Mouse (Mus musculus) lung, postnatal 0 days (tissue): ENCODE measurements at regions not wholly inside any gene's neighbourhood (a gene's known extent, or its start where the extent isn't known, plus 50 kb on each side); places are given as distances from the start of the nearest gene placed in this dataset.

ENCODE experiments used
- ATAC-seq: fragments of 200-750 bp; cut with Nextera tagmentation; 2 replicates; pipeline ENCODE4 v1.8.0; 2017; ENCODE audit warnings: moderate library complexity
- DNase-seq: peaks from one replicate; pipeline ENCODE4 v3.0.0-alpha.2; 2016; ENCODE audit warnings: low spot score
- H3K27ac ChIP-seq: fragments of 300-500 bp; sonication (generic); 2 replicates; pipeline ENCODE4 v1.5.1; 2014; ENCODE audit warnings: antibody characterized with exemption, mild to moderate bottlenecking, low read length, mixed read lengths
- H3K27me3 ChIP-seq: fragments of 300-500 bp; sonication (generic); replicated peaks from 2 replicates; pipeline ENCODE4 v1.6.1; 2014; ENCODE audit warnings: low read length, mixed read lengths; ENCODE audit not compliant: insufficient read depth
- H3K36me3 ChIP-seq: fragments of 300-500 bp; sonication (generic); 2 replicates; pipeline ENCODE4 v1.6.1; 2014; ENCODE audit warnings: low read length, mixed read lengths; ENCODE audit not compliant: insufficient read depth
- H3K4me1 ChIP-seq: fragments of 300-500 bp; sonication (generic); 2 replicates; pipeline ENCODE4 v1.6.1; 2014; ENCODE audit warnings: antibody characterized with exemption, low read depth, low read length, mixed read lengths; ENCODE audit not compliant: insufficient read depth
- H3K4me2 ChIP-seq: fragments of 300-500 bp; sonication (generic); replicated peaks from 2 replicates; pipeline ENCODE4 v1.6.1; 2014; ENCODE audit warnings: low read depth, mild to moderate bottlenecking, low read length, moderate library complexity, mixed read lengths
- H3K4me3 ChIP-seq: fragments of 300-500 bp; sonication (generic); 2 replicates; pipeline ENCODE4 v1.5.1; 2014; ENCODE audit warnings: low read depth, low read length
- H3K9ac ChIP-seq: fragments of 300-500 bp; sonication (generic); replicated peaks from 2 replicates; pipeline ENCODE4 v1.6.1; 2014; ENCODE audit warnings: low read depth, mild to moderate bottlenecking
- H3K9me3 ChIP-seq: fragments of 300-500 bp; sonication (generic); 2 replicates; pipeline ENCODE4 v1.6.1; 2016; ENCODE audit warnings: low read length, mixed read lengths
- CTCF ChIP-seq: IDR thresholded peaks from 2 replicates; pipeline ENCODE4 v1.5.1; 2016; ENCODE audit warnings: antibody characterized with exemption, mild to moderate bottlenecking
- EP300 ChIP-seq: IDR thresholded peaks from 2 replicates; pipeline ENCODE4 v1.6.1; 2016; ENCODE audit warnings: antibody characterized with exemption, mild to moderate bottlenecking, control low read depth
- WGBS: fragments of 180-500 bp; shearing (Covaris S2); extraction: QIAGEN DNeasy Blood & Tissue Kit; methylation state at CpG from one replicate; pipeline ENCODE4 v1.1.7; 2014; 5-methylcytosine and 5-hydroxymethylcytosine counted together

DNA sequence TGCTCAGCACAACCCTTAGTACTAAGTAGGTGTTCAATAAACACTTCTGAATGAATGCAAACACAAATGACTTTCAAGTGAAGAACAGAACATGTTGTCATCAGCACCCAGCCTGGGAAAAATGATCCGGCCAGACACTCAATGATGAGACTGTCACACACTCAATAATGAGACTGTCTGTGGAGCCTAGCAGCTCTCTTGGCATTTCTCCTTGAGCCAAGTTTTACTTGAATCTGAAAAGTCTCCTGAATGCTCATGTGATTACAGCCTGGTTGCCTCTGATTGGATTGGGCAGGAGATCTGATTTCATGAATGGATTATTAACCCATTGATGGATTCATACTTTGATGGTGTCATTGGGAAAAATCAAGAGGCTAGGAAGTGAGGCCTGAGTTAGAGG, 161.3 kb upstream of the Ap5m1 start:
- Histone ChIP-seq H3K27me3 (no peaks in the 10 kb centered on the region), H3K27ac (no peak overlapping the region), H3K4me1 (no peaks in the 10 kb centered on the region), H3K4me3 (no peak overlapping the region), H3K36me3 (no peaks in the 10 kb centered on the region), H3K9me3 (no peaks in the 10 kb centered on the region), H3K4me2 (no peak overlapping the region), H3K9ac (no peak overlapping the region)
- no peak for DNase-seq
- 43% methylated on average over 1 of the region's 1 CpGs for WGBS
- no peak for ATAC-seq
- TF ChIP-seq CTCF (no peak), EP300 (no peak)

DNA sequence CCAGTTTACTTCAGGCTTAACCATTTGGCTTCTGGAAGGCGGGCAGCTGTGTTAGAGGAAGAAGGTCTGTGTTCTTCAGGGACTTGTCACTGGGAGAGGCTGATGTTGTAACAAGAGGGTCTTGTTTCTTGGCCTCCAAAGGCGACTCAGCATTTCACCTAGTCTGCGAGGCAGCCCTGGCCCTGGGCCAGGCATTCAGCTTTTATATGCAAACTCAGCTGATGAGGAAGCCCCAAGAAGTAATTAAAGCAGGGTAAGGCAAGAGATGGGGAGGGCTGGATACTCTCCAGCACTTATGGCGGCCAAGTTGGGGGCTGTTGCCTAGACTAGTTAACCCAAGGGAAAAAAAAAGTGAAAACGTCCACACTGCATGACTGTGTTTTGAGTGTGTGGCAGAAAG, 162.4 kb upstream of the Ap5m1 start:
- H3K9me3 ChIP-seq, result no peaks in the 10 kb centered on the region
- no peak overlapping the region for H3K4me3 ChIP-seq
- H3K36me3 ChIP-seq, result no peaks in the 10 kb centered on the region
- no peaks in the 10 kb centered on the region for H3K4me1 ChIP-seq
- H3K4me2 ChIP-seq, result no peak overlapping the region
- no peak overlapping the region for H3K9ac ChIP-seq
- H3K27ac ChIP-seq, result no peak overlapping the region
- ATAC-seq (no peak), DNase-seq (peak; percentile 11)
- WGBS, result 32% methylated on average over 5 of the region's 5 CpGs
- H3K27me3 ChIP-seq, result no peaks in the 10 kb centered on the region
- no peak for TF ChIP-seq EP300
- no peak for TF ChIP-seq CTCF

DNA sequence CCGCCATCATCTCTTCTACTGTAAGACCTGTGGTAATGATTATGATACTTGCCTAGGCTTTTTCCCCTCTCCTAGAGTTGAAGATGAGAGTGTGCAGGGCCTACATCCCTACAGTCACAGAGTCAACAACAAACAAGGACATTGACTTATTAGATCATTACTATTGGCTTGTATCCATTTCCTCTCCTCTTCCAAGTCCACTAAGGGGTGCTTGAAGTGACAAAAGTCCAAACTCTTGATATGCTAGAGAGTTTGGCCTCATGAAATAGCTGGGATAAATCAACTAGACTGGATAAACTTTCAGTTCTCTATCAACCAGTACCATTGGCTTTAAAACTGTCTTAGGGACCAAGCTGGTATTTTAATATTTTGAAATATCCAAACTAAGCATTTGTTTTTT, 165.7 kb upstream of the Ap5m1 start:
- H3K4me2 ChIP-seq, result no peak overlapping the region
- no peak for DNase-seq
- no peak for ATAC-seq
- no peaks in the 10 kb centered on the region for H3K27me3 ChIP-seq
- H3K4me1 ChIP-seq, result no peaks in the 10 kb centered on the region
- no peak overlapping the region for H3K9ac ChIP-seq
- WGBS, result 83% methylated on average over 1 of the region's 1 CpGs
- no peak overlapping the region for H3K27ac ChIP-seq
- H3K9me3 ChIP-seq, result no peaks in the 10 kb centered on the region
- no peak for TF ChIP-seq CTCF
- no peak for TF ChIP-seq EP300
- H3K4me3 ChIP-seq, result no peak overlapping the region
- H3K36me3 ChIP-seq, result no peaks in the 10 kb centered on the region

DNA sequence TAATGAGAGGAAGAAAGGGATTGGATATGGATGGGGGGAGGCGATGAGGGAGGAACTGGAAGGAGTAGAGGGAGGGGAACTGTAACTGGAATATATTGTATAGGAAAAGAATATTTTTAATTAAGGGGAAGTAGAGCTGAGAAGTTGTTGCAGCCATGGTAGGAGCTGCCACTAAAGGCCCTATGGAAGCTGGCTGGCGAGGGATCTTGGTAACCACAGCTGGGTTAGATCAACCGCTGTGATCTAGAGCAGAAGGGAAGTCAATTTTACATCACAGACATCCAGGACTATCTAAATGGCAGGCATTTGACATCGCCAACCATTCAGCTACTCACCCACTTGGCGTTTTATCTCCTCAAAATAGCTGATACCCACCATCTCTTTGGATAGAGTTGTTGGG, 168.8 kb upstream of the Ap5m1 start:
- DNase-seq (no peak), ATAC-seq (no peak)
- no peak overlapping the region for H3K4me3 ChIP-seq
- H3K9me3 ChIP-seq, result no peaks in the 10 kb centered on the region
- no peak overlapping the region for H3K4me2 ChIP-seq
- WGBS, result 86% methylated on average over 5 of the region's 5 CpGs
- H3K27me3 ChIP-seq, result 0 out of 2 replicates have a peak, but pooled peaks cover 4% of the 10 kb centered on the region
- no peaks in the 10 kb centered on the region for H3K4me1 ChIP-seq
- TF ChIP-seq EP300 (no peak), CTCF (no peak)
- H3K9ac ChIP-seq, result no peak overlapping the region
- H3K36me3 ChIP-seq, result no peaks in the 10 kb centered on the region
- H3K27ac ChIP-seq, result no peak overlapping the region

DNA sequence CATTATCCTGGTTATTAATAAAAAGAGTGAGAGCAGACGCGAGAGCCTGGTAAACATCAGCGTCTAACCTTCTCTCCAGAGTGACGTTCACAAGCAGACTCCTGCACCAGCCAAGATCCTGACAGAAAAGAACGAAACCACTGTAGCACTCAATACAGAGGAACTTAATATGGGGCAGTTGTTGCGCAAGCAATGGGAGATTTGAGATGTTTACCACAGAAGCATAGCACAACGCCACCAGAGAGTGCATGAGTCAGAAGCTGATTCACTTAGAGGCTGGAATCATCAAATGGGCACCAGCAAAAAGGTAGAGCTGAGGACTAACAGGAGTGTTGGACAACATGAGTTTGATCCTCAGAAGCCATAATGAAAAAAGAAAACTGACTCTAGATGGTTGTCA, 169.7 kb upstream of the Ap5m1 start:
- Histone ChIP-seq H3K27ac (no peak overlapping the region), H3K36me3 (no peaks in the 10 kb centered on the region), H3K4me3 (no peak overlapping the region), H3K9me3 (no peaks in the 10 kb centered on the region), H3K4me1 (no peaks in the 10 kb centered on the region), H3K4me2 (no peak overlapping the region), H3K27me3 (0 out of 2 replicates have a peak, but pooled peaks cover 4% of the 10 kb centered on the region), H3K9ac (no peak overlapping the region)
- TF ChIP-seq EP300 (no peak), CTCF (no peak)
- 78% methylated on average over 7 of the region's 7 CpGs for WGBS
- DNase-seq, result no peak
- no peak for ATAC-seq

DNA sequence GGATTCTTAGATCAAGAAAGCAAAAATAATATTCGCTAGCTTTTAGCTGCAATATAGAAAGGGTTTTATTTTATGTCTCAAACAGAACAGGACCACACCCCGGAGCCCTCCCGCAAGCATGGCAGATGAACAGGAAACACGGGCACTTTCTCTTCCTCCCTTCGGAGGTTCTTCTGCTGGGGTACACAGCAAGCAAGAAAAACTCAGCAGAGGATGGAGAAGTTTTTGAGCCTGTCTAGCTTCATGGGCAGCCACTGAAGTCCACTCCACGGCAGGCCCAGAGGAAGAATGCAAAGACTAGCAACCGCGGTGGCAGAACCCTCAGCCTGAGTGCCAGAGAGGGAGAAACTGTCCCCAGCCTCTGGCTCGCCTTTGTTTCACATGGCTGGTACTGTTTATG, 174.7 kb upstream of the Ap5m1 start:
- Histone ChIP-seq H3K9ac (no peak overlapping the region), H3K27me3 (0 out of 2 replicates have a peak, but pooled peaks cover 4% of the 10 kb centered on the region), H3K4me3 (no peak overlapping the region), H3K4me2 (no peak overlapping the region), H3K4me1 (no peaks in the 10 kb centered on the region), H3K9me3 (no peaks in the 10 kb centered on the region), H3K36me3 (no peaks in the 10 kb centered on the region), H3K27ac (no peak overlapping the region)
- 75% methylated on average over 9 of the region's 9 CpGs for WGBS
- DNase-seq, result no peak
- no peak for ATAC-seq
- no peak for TF ChIP-seq EP300
- TF ChIP-seq CTCF, result no peak

DNA sequence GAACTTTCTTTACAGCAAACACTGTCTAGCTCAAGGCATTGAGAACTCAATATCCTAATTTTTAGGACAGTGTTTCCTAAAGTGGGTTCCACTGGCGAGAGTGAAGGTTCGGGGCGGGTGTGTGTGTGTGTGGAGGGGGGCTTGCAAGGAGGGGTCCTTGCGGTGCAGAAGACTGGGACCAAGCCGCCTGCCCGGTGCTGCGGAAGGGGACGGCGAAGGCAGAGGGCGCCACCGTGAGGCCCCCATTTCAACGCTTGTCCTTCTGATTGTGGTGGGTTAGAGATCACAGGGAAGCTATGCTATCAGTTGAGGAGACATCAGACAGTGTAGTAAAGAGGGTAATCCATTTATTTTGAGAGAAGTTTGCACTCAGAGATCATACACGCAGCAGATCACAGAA, 176.9 kb upstream of the Ap5m1 start:
- no peak for TF ChIP-seq EP300
- peak; percentile 48 for TF ChIP-seq CTCF
- no peak overlapping the region for H3K9ac ChIP-seq
- no peaks in the 10 kb centered on the region for H3K9me3 ChIP-seq
- no peak overlapping the region for H3K4me2 ChIP-seq
- ATAC-seq, result no peak
- WGBS, result 5% methylated on average over 13 of the region's 13 CpGs
- H3K36me3 ChIP-seq, result no peaks in the 10 kb centered on the region
- H3K27ac ChIP-seq, result no peak overlapping the region
- no peak overlapping the region for H3K4me3 ChIP-seq
- H3K27me3 ChIP-seq, result no peaks in the 10 kb centered on the region
- DNase-seq, result no peak
- H3K4me1 ChIP-seq, result no peaks in the 10 kb centered on the region
